Mouse (Mus musculus) gastrocnemius, postnatal 10 days (tissue): ENCODE measurements around the gene Acsl6. TPM values are rescaled to one million over a fixed set of nuclear protein-coding genes. Genes with fewer than 3 reads are reported as not detected.
A peak's percentile ranks its signal among the peaks of the same experiment; 100 is the strongest.
"Not testable (repeated sequence)": the region's sequence is repeated elsewhere in the genome, so short reads cannot be mapped to it uniquely, and the experiment has no call there.

Experiments used
- DNase-seq: peaks from one replicate; pipeline ENCODE4 v3.0.0; 2021; ENCODE audit warnings: mixed read lengths
- long read RNA-seq, 2 experiments: library from polyadenylated mRNA; stranded (forward); transcript quantifications; one replicate each; pipeline ENCODE4 v2.0.0; 2021
- total RNA-seq, 2 experiments: library from RNA; stranded (reverse); gene quantifications; 2 replicates each; pipeline ENCODE4 v1.2.3; 2021

Acsl6 gene
- total RNA-seq, result 10 to 100 TPM; 21.3 to 21.6 TPM
- long read RNA-seq, experiment 1, full-length matches to known transcripts, result 24 of 34 reads
- long read RNA-seq, experiment 1, partial matches to known transcripts, result 3 of 34 reads
- long read RNA-seq, experiment 1, other reads (novel, unspliced or antisense), result 7 of 34 reads
- long read RNA-seq, experiment 2, full-length matches to known transcripts, result 12 of 24 reads
- long read RNA-seq, experiment 2, partial matches to known transcripts, result 4 of 24 reads
- long read RNA-seq, experiment 2, other reads (novel, unspliced or antisense), result 8 of 24 reads

- peak; percentile 34 for DNase-seq
These were observed at the start of gene Acsl6 for GRCm38 (mm10) chr11:54303728-54304470. Gene Acsl6, plus strand, starts transcription at chr11:54303798.

GRCm38 (mm10) chr11:54254114-54254513, 49.5 kb upstream of the Acsl6 start:
- DNase-seq, result no peak

GRCm38 (mm10) chr11:54256624-54257376, 46.8 kb upstream of the Acsl6 start:
- DNase-seq, result peak; percentile 69

- no peak for DNase-seq
These were observed 40.1 kb upstream of the Acsl6 start for GRCm38 (mm10) chr11:54263405-54264031.

GRCm38 (mm10) chr11:54264542-54264941, 39.1 kb upstream of the Acsl6 start:
- DNase-seq, result peak; percentile 61

GRCm38 (mm10) chr11:54267177-54267576, 36.4 kb upstream of the Acsl6 start, which contains the start of gene Il3:
Gene Il3, minus strand, starts transcription at chr11:54267277.
- DNase-seq, result no peak

GRCm38 (mm10) chr11:54269191-54269896, 34.3 kb upstream of the Acsl6 start:
- no peak for DNase-seq

- no peak for DNase-seq
These were observed 32.1 kb upstream of the Acsl6 start for GRCm38 (mm10) chr11:54271437-54271949.

GRCm38 (mm10) chr11:54287821-54288453, 15.7 kb upstream of the Acsl6 start:
- DNase-seq, result no peak

GRCm38 (mm10) chr11:54292163-54292562, 11.4 kb upstream of the Acsl6 start:
- DNase-seq, result no peak

GRCm38 (mm10) chr11:54293980-54294807, 9.4 kb upstream of the Acsl6 start:
- no peak for DNase-seq

- DNase-seq, result no peak
These were observed 7.6 kb upstream of the Acsl6 start for GRCm38 (mm10) chr11:54295971-54296370.

- no peak for DNase-seq
These were observed 6.9 kb upstream of the Acsl6 start for GRCm38 (mm10) chr11:54296734-54297133.

GRCm38 (mm10) chr11:54297471-54297870, 6.1 kb upstream of the Acsl6 start:
- not testable (repeated sequence) for DNase-seq

GRCm38 (mm10) chr11:54298777-54299176, 4.8 kb upstream of the Acsl6 start:
- DNase-seq, result no peak

GRCm38 (mm10) chr11:54301994-54302393, 1.6 kb upstream of the Acsl6 start:
- DNase-seq, result no peak

GRCm38 (mm10) chr11:54302606-54303005, 992 bp upstream of the Acsl6 start:
- no peak for DNase-seq

GRCm38 (mm10) chr11:54303076-54303727, 396 bp upstream of the Acsl6 start:
- no peak for DNase-seq

- peak; percentile 23 for DNase-seq
These were observed 874 bp downstream of the Acsl6 start for GRCm38 (mm10) chr11:54304471-54304873.
